Mouse (Mus musculus): ENCODE data around the gene Txnip. TPM values are rescaled to one million over a fixed set of nuclear protein-coding genes. Genes with fewer than 3 reads are reported as not detected.

Txnip gene
- polyA plus RNA-seq, 1 experiment = 1.2 TPM

DNA sequence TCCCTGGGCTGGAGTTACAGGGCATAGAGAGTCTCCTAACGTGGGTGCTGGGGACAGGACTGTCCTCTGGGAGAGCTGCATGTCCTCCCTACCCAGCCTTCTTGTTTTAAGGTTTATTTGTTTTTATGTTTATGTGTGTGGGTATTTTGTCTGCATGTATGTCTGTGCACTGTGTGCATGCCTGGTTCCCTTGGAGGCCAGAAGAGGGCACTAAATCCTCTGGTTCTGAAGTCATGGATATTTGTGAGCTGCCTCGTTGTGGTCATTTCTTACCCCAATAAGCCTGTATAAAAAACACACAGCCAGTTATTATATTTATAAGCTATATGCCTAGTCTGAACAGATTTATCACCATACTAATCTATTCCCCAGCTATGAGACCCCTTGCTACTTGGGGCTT lies 23.5 kb upstream of the Txnip start:
- Histone ChIP-seq H3ac (ENCODE audit: control insufficient read depth, insufficient read length, low read depth) (no peak overlapping the region), H3K79me3 (ENCODE audit: low read depth) (no peaks in the 10 kb centered on the region), H3K36me3 (ENCODE audit: control insufficient read depth, insufficient read depth) (no peaks in the 10 kb centered on the region), H3K4me3 (ENCODE audit: insufficient read depth, poor library complexity, severe bottlenecking) (no peak overlapping the region), H3K79me2 (ENCODE audit: control insufficient read depth, insufficient read depth) (no peaks in the 10 kb centered on the region), H3K27me3 (ENCODE audit: control insufficient read depth, insufficient read depth, insufficient read length) (no peaks in the 10 kb centered on the region)
- TF ChIP-seq MYOD1 (IDR thresholded peaks at IDR 0.05; ENCODE audit: control insufficient read depth, insufficient read length, low read depth) (no peak), USF1 (IDR thresholded peaks at IDR 0.05; ENCODE audit: low read depth) (no peak), FOSL1 (IDR thresholded peaks at IDR 0.05; ENCODE audit: insufficient read depth, low read length, poor library complexity, severe bottlenecking) (no peak), CEBPB (IDR thresholded peaks at IDR 0.05; ENCODE audit: low read depth) (no peak), CTCF (IDR thresholded peaks at IDR 0.05; ENCODE audit: control insufficient read depth, insufficient read depth, insufficient read length) (no peak), MAX (IDR thresholded peaks at IDR 0.05) (no peak), MYOG (IDR thresholded peaks at IDR 0.05; ENCODE audit: control insufficient read depth, extremely low read depth, insufficient read length) (no peak)

DNA sequence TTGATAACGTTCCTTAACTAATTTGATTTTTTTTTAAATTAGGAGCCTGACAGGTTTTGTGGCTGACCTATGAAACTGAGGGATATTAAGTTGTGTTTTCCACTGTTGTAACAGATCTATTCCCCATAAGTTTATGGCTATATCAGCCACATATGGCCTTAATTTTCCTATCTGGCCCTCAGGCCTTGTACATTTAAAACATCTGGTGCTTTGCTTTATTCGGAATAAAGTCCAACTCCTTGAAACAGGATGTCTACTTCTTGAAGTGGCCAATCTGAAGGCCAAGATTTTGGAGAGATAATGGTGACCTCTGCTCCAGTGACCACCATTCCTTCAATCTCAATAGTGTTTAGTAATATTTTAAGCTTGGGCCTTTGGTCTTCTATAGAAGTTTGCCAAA lies 18.4 kb upstream of the Txnip start:
- H3K79me2 ChIP-seq (ENCODE audit: control insufficient read depth, insufficient read depth) = no peaks in the 10 kb centered on the region
- no peak overlapping the region for H3ac ChIP-seq (ENCODE audit: control insufficient read depth, insufficient read length, low read depth)
- no peak overlapping the region for H3K4me3 ChIP-seq (ENCODE audit: insufficient read depth, poor library complexity, severe bottlenecking)
- no peaks in the 10 kb centered on the region for H3K36me3 ChIP-seq (ENCODE audit: control insufficient read depth, insufficient read depth)
- no peaks in the 10 kb centered on the region for H3K27me3 ChIP-seq (ENCODE audit: control insufficient read depth, insufficient read depth, insufficient read length)
- TF ChIP-seq MAX (IDR thresholded peaks at IDR 0.05) = no peak
- TF ChIP-seq MYOD1 (IDR thresholded peaks at IDR 0.05; ENCODE audit: control insufficient read depth, insufficient read length, low read depth) = no peak
- TF ChIP-seq CTCF (IDR thresholded peaks at IDR 0.05; ENCODE audit: control insufficient read depth, insufficient read depth, insufficient read length) = no peak
- no peak for TF ChIP-seq USF1 (IDR thresholded peaks at IDR 0.05; ENCODE audit: low read depth)
- no peak for TF ChIP-seq MYOG (IDR thresholded peaks at IDR 0.05; ENCODE audit: control insufficient read depth, extremely low read depth, insufficient read length)
- TF ChIP-seq FOSL1 (IDR thresholded peaks at IDR 0.05; ENCODE audit: insufficient read depth, low read length, poor library complexity, severe bottlenecking) = no peak
- no peak for TF ChIP-seq CEBPB (IDR thresholded peaks at IDR 0.05; ENCODE audit: low read depth)
- no peaks in the 10 kb centered on the region for H3K79me3 ChIP-seq (ENCODE audit: low read depth)

DNA sequence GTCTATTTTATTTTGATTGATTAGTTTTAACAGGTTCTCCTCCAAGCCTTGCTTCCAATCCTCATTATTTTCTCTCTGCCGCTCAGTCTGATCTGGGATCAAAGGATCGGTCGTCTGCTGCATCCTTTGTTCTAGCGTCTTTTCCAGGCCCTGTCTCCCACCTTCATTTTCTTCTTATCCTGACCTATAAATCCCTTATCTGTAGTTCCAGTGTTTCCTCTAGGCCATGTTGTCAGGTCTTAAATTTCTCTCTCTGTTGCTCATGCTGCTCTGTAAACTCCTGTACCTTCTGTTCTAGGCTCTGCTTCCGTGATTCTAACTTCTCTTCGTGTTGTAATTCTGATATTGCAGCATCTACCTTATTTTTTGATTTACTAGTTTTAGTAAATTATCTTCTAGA lies 17.0 kb upstream of the Txnip start:
- H3K27me3 ChIP-seq (ENCODE audit: control insufficient read depth, insufficient read depth, insufficient read length) = no peaks in the 10 kb centered on the region
- H3K79me2 ChIP-seq (ENCODE audit: control insufficient read depth, insufficient read depth) = no peaks in the 10 kb centered on the region
- H3K79me3 ChIP-seq (ENCODE audit: low read depth) = no peaks in the 10 kb centered on the region
- H3ac ChIP-seq (ENCODE audit: control insufficient read depth, insufficient read length, low read depth) = no peak overlapping the region
- no peaks in the 10 kb centered on the region for H3K36me3 ChIP-seq (ENCODE audit: control insufficient read depth, insufficient read depth)
- TF ChIP-seq MYOD1 (IDR thresholded peaks at IDR 0.05; ENCODE audit: control insufficient read depth, insufficient read length, low read depth) (no peak), FOSL1 (IDR thresholded peaks at IDR 0.05; ENCODE audit: insufficient read depth, low read length, poor library complexity, severe bottlenecking) (no peak), MYOG (IDR thresholded peaks at IDR 0.05; ENCODE audit: control insufficient read depth, extremely low read depth, insufficient read length) (no peak), USF1 (IDR thresholded peaks at IDR 0.05; ENCODE audit: low read depth) (no peak), CEBPB (IDR thresholded peaks at IDR 0.05; ENCODE audit: low read depth) (no peak)
- H3K4me3 ChIP-seq (ENCODE audit: insufficient read depth, poor library complexity, severe bottlenecking) = no peak overlapping the region

DNA sequence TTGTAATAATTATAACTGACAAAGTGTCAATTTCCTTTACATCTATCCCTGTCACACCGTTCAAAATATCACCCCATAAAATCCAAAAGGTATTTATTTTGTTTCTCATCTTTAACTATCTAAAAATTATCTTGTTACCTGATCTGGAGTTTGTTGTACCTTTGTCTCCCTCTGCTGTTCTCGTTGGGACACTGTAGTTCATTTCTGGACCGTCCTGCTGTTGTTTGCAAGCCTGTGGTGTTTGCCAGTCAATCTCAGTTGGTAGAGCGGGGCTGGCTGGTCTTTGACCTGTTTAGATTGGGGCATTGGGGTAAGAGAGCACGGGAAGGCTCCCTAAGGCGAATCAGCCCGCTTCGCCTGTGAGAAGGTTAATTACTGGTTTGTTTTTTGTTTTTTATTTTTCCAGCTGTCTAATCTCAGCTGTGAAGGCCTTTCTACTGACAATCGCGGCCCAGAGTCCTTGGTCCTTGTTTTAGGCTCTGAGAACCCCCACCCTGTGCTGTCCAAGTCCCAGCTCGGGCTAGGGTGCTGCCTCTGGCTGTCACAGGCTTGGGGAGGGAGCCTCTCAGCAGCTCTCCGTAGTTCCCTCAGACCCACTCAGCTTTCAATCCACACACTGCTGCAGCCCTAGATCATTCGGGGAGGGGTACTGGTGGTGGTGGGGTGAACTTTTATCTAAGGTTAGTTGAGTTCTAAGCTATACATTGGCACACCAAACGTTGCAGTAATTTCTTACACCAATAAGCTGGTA lies 16.3 kb upstream of the Txnip start:
- Histone ChIP-seq H3K27me3 (ENCODE audit: control insufficient read depth, insufficient read depth, insufficient read length) (no peaks in the 10 kb centered on the region), H3K79me2 (ENCODE audit: control insufficient read depth, insufficient read depth) (no peaks in the 10 kb centered on the region), H3K4me3 (ENCODE audit: insufficient read depth, poor library complexity, severe bottlenecking) (no peak overlapping the region), H3K79me3 (ENCODE audit: low read depth) (no peaks in the 10 kb centered on the region), H3K36me3 (ENCODE audit: control insufficient read depth, insufficient read depth) (no peaks in the 10 kb centered on the region), H3ac (ENCODE audit: control insufficient read depth, insufficient read length, low read depth) (no peak overlapping the region)
- TF ChIP-seq MYOG (IDR thresholded peaks at IDR 0.05; ENCODE audit: control insufficient read depth, extremely low read depth, insufficient read length) = no peak
- TF ChIP-seq MAX (IDR thresholded peaks at IDR 0.05) = no peak
- no peak for TF ChIP-seq CEBPB (IDR thresholded peaks at IDR 0.05; ENCODE audit: low read depth)
- TF ChIP-seq CTCF (IDR thresholded peaks at IDR 0.05; ENCODE audit: control insufficient read depth, insufficient read depth, insufficient read length) = no peak
- no peak for TF ChIP-seq FOSL1 (IDR thresholded peaks at IDR 0.05; ENCODE audit: insufficient read depth, low read length, poor library complexity, severe bottlenecking)
- no peak for TF ChIP-seq MYOD1 (IDR thresholded peaks at IDR 0.05; ENCODE audit: control insufficient read depth, insufficient read length, low read depth)
- no peak for TF ChIP-seq USF1 (IDR thresholded peaks at IDR 0.05; ENCODE audit: low read depth)

DNA sequence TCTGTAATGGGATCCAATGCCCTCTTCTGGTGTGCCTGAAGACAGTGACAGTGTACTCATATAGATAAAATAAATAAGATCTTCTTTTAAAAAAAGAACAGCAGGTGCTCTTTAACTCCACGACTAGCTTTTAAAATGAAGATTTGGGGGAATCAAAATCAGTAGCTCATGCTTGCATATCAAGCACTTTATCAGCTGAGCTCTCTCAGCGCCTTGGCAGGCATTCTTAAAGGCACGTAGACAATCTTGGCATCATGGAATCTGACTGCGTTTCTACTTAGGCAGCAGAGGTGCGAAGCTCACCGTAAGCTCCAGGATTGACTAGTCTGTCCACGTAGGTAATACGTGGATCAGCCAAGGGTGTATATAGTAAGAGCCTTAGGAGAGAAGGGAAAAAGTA lies 15.2 kb upstream of the Txnip start:
- Histone ChIP-seq H3K79me3 (ENCODE audit: low read depth) (no peaks in the 10 kb centered on the region), H3K4me3 (ENCODE audit: insufficient read depth, poor library complexity, severe bottlenecking) (no peak overlapping the region), H3ac (ENCODE audit: control insufficient read depth, insufficient read length, low read depth) (no peak overlapping the region), H3K36me3 (ENCODE audit: control insufficient read depth, insufficient read depth) (no peaks in the 10 kb centered on the region), H3K79me2 (ENCODE audit: control insufficient read depth, insufficient read depth) (no peaks in the 10 kb centered on the region), H3K27me3 (ENCODE audit: control insufficient read depth, insufficient read depth, insufficient read length) (no peaks in the 10 kb centered on the region)
- TF ChIP-seq FOSL1 (IDR thresholded peaks at IDR 0.05; ENCODE audit: insufficient read depth, low read length, poor library complexity, severe bottlenecking) = no peak
- no peak for TF ChIP-seq USF1 (IDR thresholded peaks at IDR 0.05; ENCODE audit: low read depth)
- TF ChIP-seq MYOG (IDR thresholded peaks at IDR 0.05; ENCODE audit: control insufficient read depth, extremely low read depth, insufficient read length) = no peak
- no peak for TF ChIP-seq CTCF (IDR thresholded peaks at IDR 0.05; ENCODE audit: control insufficient read depth, insufficient read depth, insufficient read length)
- no peak for TF ChIP-seq CEBPB (IDR thresholded peaks at IDR 0.05; ENCODE audit: low read depth)
- TF ChIP-seq MYOD1 (IDR thresholded peaks at IDR 0.05; ENCODE audit: control insufficient read depth, insufficient read length, low read depth) = no peak
- no peak for TF ChIP-seq MAX (IDR thresholded peaks at IDR 0.05)
